Mouse (Mus musculus): ENCODE results near the gene Abhd17c. TPM values are rescaled to one million over a fixed set of nuclear protein-coding genes. Genes with fewer than 3 reads are reported as not detected.

Abhd17c gene
- polyA plus RNA-seq (2021; fragmentation: Nextera tagmentation): 5.7 and 46.6 TPM in 2 replicates
- long read RNA-seq, experiment 1, transcript Abhd17c-201 (3 exons, 2,238 nt): major isoform, 9 of 17 reads
- long read RNA-seq, experiment 1, partial matches to known transcripts: 7 of 17 reads
- long read RNA-seq, experiment 1, other reads (novel, unspliced or antisense): 1 of 17 reads
- long read RNA-seq, experiment 2, partial matches to known transcripts: 3 of 5 reads
- long read RNA-seq, experiment 2, other reads (novel, unspliced or antisense): 0 of 5 reads

GRCm38 (mm10) chr7:84151001-84151959 lies at the start of gene Abhd17c:
Gene Abhd17c (minus strand): TSS chr7:84151893.

GRCm38 (mm10) chr7:84086039-84086829 lies 65.5 kb downstream of the Abhd17c start, which contains the start of gene Cemip:
Gene Cemip (minus strand): TSS chr7:84086502.

Other genes with a start within 250 kb of the Abhd17c start
- gene Cemip, start 65.4 kb downstream of the Abhd17c start, polyA plus RNA-seq (2021; fragmentation: Nextera tagmentation): 0.61 and 1.0 TPM in 2 replicates